Mouse (Mus musculus) cerebellum, postnatal 36 days (tissue): ENCODE measurements at regions not wholly inside any gene's neighbourhood (a gene's known extent, or its start where the extent isn't known, plus 50 kb on each side); places are given as distances from the start of the nearest gene placed in this dataset.

ENCODE experiments used
- DNase-seq, 2 experiments: peaks; one replicate each; pipeline ENCODE4 v3.0.0; 2021 to 2022; ENCODE audit warnings: mixed read lengths in 2 of 2

GRCm38 (mm10) chr12:54311896-54312521 is 108.3 kb upstream of the Egln3 start:
- no peak for DNase-seq

- DNase-seq, result no peak
These were observed 106.2 kb upstream of the Egln3 start for GRCm38 (mm10) chr12:54309874-54310273.

- no peak for DNase-seq
These were observed 105.6 kb upstream of the Egln3 start for GRCm38 (mm10) chr12:54309219-54309618.

- no peak for DNase-seq
These were observed 101.5 kb upstream of the Egln3 start for GRCm38 (mm10) chr12:54305135-54305630.

- no peak for DNase-seq
These were observed 100.1 kb upstream of the Egln3 start for GRCm38 (mm10) chr12:54303746-54304145.

GRCm38 (mm10) chr12:54299506-54299905 is 95.8 kb upstream of the Egln3 start:
- no peak for DNase-seq

GRCm38 (mm10) chr12:54293248-54293647 is 89.6 kb upstream of the Egln3 start:
- DNase-seq, result no peak

- DNase-seq, result no peak
These were observed 86.7 kb upstream of the Egln3 start for GRCm38 (mm10) chr12:54290311-54290710.

- DNase-seq, result no peak
These were observed 85.1 kb upstream of the Egln3 start for GRCm38 (mm10) chr12:54288747-54289146.

- DNase-seq, result no peak
These were observed 84.4 kb upstream of the Egln3 start for GRCm38 (mm10) chr12:54288041-54288502.

GRCm38 (mm10) chr12:54286911-54287819 is 83.5 kb upstream of the Egln3 start:
- no peak for DNase-seq

GRCm38 (mm10) chr12:54283646-54284045 is 80.0 kb upstream of the Egln3 start:
- DNase-seq, result no peak

- no peak for DNase-seq
These were observed 79.4 kb upstream of the Egln3 start for GRCm38 (mm10) chr12:54283011-54283410.

GRCm38 (mm10) chr12:54282281-54282921 is 78.7 kb upstream of the Egln3 start:
- DNase-seq, result no peak

GRCm38 (mm10) chr12:54280457-54280856 is 76.8 kb upstream of the Egln3 start:
- no peak for DNase-seq

GRCm38 (mm10) chr12:54280001-54280400 is 76.3 kb upstream of the Egln3 start:
- DNase-seq, result no peak

- no peak for DNase-seq
These were observed 73.4 kb upstream of the Egln3 start for GRCm38 (mm10) chr12:54276978-54277537.

- no peak for DNase-seq
These were observed 69.8 kb upstream of the Egln3 start for GRCm38 (mm10) chr12:54273506-54273905.

GRCm38 (mm10) chr12:54272696-54273095 is 69.0 kb upstream of the Egln3 start:
- no peak for DNase-seq

GRCm38 (mm10) chr12:54272226-54272625 is 68.6 kb upstream of the Egln3 start:
- DNase-seq, result peak; percentile 51 to 62

GRCm38 (mm10) chr12:54265852-54266251 is 62.2 kb upstream of the Egln3 start:
- no peak for DNase-seq

GRCm38 (mm10) chr12:54264893-54265835 is 61.5 kb upstream of the Egln3 start:
- no peak for DNase-seq
